Mouse (Mus musculus) yolk sac, embryonic 10.5 days (tissue): ENCODE measurements around the gene Plxna4.
A peak's percentile ranks its signal among the peaks of the same experiment; 100 is the strongest.
"Not testable (repeated sequence)": the region's sequence is repeated elsewhere in the genome, so short reads cannot be mapped to it uniquely, and the experiment has no call there.

Source experiments
- DNase-seq: peaks from one replicate; pipeline ENCODE4 v3.0.0-alpha.2; 2017; ENCODE audit warnings: low spot score

Plxna4 gene

DNA sequence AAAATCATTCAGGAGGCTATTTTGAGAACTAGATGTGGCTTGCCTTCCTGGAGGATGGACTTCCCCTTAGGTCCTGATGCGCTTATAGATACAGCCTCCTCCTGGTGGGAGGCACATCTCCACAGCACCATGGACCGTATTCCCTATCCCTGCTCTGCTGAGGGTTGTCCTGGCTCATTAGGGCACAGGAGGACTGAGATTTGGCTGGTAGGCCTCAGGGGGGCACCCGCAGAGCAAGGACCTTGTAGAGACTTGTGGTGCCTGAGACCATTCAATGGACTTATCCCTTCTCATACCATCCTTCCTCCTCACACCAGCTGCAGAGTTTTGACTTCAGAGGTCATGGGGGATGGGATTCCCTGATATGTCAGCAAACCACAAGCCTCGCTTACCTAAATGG lies 47.8 kb downstream of the Plxna4 start:
- no peak for DNase-seq

DNA sequence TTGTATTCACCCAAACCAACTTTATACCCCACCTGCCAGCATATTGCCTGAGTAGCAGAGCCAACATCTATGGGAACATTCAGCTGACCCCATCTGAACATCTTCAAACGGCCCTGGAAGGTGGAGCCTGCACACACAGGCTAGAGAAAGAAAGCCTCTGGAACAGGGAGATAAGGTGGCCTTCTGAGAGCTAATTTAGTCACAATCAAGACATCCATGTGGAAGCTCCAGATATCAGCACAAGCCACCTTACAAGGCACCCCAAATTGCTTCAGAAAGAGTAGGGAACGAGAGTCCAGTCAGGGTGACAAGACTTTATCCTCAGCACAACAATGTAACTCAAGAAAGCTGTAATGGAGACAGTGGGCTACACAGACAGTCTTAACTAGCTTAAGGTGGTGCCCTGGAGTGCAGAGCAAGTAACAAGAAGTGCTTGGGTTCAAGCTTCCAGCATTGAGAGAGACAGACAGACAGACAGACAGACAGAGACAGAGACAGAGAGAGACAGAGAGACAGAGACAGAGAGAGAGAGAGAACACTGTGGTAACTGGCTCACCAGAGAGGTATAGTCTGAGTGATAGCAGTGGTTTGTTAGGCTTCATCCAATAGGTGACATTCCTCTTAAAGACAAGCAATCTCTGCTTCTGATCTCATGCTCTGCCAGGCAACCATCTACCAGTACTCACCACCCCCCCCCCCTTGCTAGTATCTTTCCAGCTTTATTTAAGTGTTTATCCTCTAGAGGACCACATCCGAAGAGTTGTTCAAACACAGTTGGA lies 53.8 kb downstream of the Plxna4 start:
- peak; percentile 4 for DNase-seq

DNA sequence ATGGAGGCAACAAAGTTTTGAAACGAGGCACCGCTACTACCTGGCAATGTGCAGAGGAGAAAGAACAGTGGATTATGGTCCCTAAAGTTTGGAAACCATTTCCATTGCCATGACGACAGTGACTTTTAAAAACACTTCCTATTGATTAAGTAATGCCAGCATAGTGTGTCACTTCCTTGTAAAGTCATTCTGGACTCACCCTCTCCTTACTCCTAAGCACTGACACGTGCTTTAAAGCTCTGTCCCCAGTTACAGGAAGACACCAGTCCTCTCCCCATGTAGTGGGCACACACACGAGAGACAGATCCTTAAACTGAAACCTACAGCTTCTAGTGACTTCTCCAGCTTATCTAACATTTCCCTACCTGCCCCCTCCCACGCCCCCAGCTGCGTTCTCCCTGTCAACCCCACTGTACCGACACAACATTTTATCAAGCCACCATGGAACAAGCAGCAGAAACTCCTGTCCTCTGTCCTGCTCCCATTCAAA lies 59.9 kb downstream of the Plxna4 start:
- no peak for DNase-seq

DNA sequence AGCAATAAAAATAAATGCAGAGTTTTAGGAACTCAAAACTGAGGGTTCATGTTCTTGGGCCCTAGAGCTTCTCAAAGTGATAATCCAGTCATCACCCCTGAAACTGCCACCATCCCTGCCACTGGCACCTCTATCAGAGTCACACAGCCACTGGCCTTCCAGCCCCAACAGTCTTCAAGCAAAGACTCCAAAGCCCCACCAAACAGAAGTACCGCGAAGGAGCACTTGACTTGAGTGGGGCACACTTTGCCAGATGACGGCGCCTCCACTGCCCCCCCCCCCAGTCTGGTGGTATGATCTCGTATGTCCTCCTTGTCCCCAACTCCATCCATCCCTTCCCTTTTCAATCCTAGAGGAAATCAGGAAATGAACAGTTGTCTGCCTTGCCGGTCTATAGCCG lies 60.5 kb downstream of the Plxna4 start:
- DNase-seq: no peak

DNA sequence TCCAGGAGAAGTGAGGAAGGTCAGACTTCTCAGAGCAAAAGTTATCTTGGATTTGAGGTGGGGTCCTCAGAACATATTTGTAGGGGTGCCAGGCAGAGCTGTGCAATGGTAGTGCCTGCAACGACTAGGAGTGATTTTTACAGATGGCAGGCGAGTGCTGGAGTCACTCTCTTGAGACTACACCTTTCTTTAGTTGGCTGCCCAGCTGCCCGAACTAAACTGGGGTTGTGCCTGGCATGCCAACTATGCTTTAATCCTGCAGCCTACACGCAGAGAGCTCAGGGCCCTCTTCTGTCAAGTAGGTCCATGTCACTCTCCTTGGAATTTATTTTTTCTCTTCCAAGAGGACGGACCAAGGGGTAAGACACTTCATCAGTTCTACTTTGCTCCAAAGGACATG lies 61.2 kb downstream of the Plxna4 start:
- no peak for DNase-seq

DNA sequence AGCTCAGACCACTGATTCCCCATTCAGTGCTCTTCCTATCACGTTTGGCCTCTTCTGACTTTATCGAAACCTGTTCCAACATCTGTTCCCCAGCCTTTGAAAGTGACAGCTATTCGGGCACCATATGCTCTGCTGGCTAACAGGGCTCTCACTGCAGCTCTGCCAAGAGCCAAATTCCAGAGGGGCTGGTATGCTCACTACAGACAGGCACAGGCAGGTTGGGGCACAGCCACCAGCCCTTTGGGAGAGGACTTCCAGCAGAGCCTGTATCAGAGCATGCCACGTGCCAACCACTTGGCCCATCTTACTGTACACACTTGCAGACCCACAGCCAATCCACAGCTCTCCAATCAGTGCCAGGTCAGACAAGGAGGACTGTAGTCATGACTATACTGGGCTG lies 67.9 kb downstream of the Plxna4 start:
- no peak for DNase-seq

DNA sequence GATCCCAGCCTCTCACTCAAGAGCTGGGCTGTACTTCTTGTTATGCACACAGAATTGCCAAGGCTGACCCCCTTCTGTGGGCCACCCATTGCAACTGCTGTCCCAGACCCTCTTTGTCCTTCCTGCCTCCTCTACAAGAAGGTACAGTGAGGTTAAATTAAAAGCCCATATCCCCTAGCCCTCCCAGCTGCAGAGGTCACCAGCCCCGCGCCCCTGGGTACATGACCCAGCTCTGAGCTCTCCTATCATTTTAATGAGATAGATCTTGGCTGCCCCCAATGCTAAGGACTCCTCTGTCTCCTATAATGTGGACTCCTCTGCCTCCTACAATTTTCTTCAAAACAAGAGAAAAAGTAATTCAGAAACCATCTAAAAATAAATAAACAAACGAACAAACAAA lies 69.4 kb downstream of the Plxna4 start:
- DNase-seq: no peak

DNA sequence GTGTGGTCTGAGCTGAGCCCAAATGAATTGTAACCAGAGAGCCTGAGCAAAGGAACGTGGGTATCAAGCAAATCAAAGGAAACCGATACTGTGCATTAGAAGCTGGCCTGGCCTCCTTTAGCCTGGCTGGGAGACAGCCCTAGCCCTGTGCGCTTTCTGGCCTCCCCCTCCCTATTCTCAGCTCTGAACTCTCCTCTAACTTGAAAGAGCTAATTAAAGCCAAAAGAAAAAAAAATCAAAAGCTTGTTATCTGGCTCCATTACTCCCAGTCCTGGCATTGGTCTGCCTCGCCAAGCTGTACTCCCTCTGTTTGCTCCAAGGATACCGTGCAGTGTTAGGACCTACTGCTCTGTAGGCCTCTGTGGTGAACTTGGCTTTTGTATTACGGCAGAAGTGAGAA lies 73.9 kb downstream of the Plxna4 start:
- no peak for DNase-seq

DNA sequence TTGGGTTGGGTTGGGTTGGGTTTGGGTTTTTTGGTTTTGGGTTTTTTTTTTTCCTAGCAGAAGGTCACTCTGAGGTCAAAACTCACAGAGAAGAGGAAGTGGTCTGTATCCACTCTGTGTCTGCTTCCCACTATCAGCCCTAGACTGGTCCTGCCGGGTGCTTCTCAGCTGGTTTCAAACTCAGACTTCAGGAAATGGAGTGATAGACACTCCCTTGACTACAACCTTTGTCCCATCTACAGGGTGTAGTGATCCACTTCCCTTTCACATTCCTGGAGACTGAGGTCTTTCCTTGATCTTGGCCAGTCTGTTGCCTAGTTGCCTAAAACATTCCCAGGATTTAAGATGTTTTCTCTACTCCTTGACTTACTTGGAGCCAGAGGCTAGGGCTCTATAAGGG lies 76.0 kb downstream of the Plxna4 start:
- no peak for DNase-seq

DNA sequence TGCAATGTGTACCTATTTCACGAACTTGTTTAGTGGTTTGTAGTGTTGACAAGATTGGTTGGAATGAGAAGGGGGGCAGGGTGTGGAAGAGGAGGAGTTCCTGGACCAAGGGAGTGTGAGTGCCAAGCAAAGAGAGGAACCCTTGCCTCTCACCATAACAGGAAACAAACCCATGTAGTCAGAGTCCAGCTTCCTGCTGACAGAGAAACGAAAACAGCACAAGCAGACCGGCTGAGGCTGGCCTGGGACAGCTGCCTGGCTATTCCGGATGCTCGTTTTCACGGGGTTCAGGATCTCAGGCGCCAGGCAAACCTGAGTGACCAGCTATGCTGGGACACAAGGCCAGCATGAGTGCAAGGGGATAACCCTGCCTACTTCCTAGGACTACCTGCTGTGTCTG lies 77.1 kb downstream of the Plxna4 start:
- DNase-seq: no peak

DNA sequence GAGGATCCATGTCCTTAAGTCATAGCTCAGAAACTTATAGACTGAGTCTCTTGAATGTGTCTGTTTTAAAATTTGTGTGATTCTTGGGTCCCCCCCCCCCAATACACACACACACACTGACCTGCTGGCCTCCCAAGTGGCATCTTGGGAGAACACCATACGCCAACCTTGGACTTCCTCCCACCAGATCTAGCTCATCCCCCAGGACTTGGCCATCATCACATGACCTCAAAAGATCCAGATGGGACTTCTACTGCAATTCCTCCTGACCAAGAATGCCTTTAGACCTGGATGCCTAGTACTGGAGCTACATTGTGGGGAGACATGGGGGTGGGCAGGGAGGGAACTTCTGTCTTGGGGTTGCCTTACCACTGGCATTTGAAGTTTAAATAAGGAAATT lies 77.5 kb downstream of the Plxna4 start:
- DNase-seq: no peak

DNA sequence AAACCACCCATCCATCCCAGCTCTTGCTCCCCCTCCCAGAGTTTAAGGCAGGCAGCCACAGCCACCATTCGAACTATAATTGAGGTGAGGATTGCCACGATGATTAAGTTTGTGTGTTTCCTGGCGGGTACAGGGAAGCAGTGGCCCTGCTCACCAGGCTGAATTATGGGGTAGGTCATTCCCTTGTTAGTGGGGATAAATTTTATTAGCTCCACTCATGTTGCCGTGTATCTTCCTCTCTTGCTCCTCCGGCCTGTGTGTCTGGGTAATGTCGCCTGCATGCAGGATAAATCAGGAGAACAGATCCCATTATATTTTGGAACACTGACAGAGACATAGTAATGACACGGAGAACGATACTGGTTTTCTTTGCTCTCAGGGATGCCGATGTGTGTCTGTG lies 78.9 kb downstream of the Plxna4 start:
- DNase-seq: no peak

DNA sequence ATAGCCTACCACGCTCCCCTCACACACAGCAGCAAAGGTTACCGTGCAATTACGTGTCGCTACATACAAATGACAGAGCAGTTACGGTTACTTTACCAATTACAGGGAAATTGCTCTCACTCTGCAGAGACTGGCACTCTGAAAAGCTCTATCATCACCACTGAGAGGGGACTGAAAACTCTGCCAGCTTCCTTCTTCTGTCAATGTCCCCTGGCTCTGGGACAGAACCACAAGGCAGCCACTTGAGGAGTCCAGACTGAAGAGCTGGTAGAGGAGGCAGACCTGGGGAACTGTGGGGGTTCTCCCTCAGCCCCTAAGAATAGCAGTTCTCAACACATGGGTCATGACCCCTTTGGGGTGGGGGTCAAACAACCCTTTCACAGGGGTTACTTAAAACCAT lies 83.0 kb downstream of the Plxna4 start:
- DNase-seq: no peak

DNA sequence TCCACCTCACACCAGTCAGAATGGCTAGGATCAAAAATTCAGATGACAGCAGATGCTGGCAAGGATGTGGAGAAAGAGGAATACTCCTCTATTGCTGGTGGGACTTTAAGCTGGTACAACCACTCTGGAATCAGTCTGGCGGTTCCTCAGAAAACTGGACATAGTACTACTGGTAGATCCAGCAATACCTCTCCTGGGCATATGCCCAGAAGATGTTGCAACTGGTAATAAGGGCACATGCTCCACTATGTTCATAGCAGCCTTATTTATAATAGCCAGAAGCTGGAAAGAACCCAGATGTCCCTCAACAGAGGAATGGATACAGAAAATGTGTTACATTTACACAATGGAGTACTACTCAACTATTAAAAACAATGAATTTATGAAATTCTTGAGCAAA lies 86.8 kb downstream of the Plxna4 start:
- not testable (repeated sequence) for DNase-seq

DNA sequence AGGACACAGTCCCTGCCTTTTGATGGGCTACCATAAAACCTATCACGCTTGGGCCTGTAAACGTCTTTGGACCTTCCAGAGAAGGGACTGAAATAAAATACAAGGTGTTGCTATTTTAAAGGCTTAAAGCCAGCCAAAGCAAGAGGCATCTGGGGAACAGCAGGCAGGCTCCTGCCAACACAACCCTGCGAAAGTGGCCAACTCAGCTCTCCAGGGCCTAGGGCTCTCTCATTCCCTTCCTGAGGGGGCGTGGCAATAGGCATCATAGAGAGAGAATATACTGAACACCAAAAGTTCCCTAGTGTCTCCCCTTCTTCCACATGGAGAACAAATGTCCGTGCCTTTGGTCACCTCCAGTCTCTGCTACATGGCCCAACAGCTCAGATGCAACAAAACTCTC lies 89.9 kb downstream of the Plxna4 start:
- no peak for DNase-seq

DNA sequence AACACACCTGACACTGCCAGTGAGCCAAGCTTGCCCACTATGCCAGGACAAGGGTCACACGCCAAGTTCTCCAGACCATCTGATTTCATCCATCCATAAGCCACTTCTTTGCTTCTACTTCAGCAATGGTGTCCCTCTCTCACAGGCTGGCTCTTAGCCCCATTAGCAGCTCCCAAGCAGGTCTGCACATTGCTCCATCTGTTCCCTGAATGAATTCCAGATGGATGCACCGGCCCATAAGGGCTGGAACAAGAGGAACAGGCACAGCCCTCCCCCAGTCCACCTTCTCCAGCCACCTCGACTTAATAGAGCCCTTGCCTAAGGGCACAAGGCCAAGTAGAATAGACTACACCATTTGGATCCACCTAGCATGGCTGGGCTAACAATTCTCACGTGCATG lies 91.9 kb downstream of the Plxna4 start:
- DNase-seq: no peak

DNA sequence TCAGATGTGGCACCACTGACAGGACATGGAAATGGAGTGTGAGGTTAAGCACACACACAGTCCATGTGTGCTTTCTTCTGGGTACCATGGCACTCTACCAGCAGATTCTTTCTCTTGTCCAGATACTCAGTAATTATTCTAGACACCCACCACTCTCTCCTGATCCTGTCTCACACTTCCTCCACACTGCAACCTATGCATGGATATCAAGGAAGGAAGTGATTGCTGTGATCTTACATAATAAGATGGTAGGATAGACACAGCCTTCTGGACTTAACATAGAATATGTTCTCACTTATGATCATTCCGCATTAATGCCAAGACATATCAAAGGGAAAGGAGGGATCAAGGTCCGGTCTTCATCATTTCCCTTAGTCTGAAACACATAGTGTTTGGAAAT lies 92.5 kb downstream of the Plxna4 start:
- DNase-seq: no peak

DNA sequence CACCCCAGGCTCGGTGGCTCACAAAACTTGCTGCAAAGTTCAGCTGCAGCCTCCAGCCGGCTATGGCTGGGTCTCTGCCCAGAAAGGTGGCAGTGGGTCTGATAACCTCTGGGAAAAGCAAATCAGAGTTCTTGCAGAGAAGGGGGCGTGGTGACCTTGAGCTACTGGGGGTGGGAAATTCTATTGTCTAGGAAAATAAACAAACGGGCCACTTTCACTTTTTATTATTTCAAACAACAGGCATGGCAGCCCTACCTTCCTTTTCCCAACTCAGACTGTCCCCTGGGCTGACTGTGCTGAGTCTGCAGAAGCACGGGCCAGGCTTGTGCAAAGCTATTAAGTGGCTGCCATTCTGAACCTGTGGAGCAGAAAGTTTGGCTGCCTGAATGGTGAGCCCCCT lies 94.4 kb downstream of the Plxna4 start:
- DNase-seq: no peak

DNA sequence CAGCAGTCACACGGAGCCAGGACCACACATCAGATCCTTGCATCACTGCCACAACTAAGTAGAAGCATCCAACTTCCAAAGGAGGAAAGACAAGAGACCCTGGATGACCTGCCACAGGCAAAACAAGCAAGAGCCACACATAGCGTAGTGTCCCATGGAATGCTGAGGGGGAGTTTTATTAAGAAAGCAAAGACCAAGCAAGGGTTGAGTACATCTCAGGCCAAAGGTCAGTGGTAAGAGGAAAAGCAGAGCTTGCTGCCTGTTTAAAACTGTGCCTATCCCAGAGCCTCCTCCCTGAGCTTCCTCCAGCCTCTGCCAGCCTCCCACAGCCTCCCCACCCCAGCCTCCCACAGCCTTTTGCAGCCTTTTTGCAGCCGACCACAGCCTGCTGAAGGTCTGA lies 100.9 kb downstream of the Plxna4 start:
- DNase-seq: peak; percentile 27

DNA sequence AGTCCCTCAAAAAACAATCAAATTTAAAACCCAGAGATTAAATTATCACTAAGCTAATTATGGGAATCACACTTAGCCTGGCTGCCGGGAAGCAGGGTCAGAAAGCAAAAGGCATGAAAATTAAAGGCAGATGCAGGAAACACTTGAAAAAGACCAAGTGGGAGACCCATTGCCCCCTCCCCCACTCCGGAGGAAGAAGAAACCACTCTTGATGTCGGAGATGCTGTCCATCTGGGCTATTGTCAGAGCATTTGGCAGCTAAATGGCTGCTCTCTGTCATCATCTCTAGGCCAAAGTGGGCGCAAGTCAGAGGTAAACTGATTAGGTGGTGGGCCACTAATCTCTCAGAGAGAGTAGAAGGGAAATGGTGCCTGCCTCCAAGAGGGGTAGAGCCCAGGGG lies 105.5 kb downstream of the Plxna4 start:
- DNase-seq: no peak

DNA sequence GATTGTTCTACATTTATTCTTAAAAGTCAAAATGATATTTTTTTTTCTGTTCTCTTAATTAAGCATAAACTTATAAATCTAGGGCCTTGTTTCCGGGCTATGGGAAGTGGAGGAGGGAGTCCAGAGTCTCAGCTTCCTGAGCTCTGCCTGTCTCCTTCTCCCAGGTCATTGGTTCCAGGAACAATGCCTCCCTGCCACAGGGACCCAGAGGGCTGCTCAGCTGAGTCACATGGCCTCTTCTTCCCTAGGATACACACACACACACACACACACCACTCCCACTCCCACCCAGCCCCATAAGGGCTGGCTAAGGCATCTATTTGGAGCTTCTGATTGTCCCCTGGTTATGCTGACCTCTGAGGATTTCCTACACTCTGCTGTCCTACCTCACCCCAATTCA lies 107.3 kb downstream of the Plxna4 start:
- DNase-seq: no peak

DNA sequence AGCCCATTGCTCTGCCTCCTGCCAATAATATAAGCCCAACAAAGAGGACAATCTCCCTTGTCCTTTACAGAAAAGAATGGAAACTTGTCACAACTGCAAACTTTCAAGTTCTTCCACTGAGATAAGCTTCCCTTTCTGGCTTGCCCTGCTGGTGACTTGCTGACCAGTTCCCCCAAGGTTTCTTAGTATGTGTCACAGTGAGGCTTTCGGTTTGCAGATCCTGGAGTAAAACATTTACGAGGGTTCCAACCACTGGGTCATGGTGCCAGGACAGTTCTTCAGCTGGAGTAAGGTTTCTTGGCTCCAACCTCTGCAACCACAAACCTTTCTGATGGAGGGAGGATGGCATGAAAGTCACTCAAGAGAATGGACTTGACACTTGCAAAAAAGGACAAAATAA lies 108.2 kb downstream of the Plxna4 start:
- DNase-seq: no peak

DNA sequence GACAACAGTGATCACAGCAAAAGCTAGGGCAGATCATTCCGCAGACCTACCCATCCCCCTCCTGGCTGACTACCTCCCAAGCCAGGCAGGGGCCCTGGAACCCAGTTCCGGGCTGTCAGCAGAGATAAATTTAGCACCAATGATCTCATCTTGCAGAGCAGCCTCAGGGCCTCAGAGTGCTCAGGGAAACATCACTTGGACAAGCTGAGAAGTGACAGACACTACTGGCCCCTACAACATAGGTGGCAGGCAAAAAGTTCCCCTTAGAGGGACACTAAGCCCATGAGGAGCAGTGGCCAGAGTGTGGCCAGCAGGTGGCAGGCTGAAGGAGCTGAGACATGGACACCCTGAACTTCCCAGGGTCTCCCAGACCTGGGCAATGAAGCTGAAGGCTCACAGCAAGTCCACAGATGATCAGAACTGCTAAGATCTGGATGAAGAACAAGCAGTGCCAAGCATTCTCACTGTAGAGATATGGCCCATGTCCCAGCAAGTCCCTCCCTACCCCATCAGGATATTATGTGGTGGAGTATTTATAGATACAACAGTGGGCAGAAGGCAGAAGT lies 108.7 kb downstream of the Plxna4 start:
- DNase-seq: peak; percentile 67

DNA sequence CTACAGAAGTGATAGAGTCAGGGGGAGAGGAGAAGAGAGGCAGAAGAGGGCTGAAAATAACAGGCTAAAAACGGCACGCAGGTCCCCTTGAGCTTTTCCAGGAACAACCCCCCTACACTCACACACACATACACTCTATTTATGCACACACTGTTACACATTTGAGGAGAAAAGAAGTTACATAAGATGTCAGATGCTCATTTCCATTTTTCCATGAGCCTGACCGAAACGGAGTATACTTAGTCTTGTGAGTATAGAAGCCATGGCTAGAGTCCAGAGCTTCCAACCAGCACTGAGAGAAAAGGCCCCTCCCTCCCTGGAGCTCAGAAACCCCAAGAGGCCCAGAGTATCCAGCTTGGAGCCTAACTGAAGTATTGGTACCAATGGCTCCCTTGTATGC lies 112.0 kb downstream of the Plxna4 start:
- DNase-seq: no peak
